Mouse (Mus musculus): ENCODE data around the gene Snx15. TPM values are rescaled to one million over a fixed set of nuclear protein-coding genes. Genes with fewer than 3 reads are reported as not detected.

Snx15 gene
- polyA plus RNA-seq, 1 experiment, result 26.0 TPM

- no peak overlapping the region for H3K27ac ChIP-seq (ENCODE audit: insufficient read depth, low read depth, low read length)
- no peak for TF ChIP-seq CTCF (IDR thresholded peaks at IDR 0.05; ENCODE audit: low read depth, low read length)
- TF ChIP-seq POLR2A (IDR thresholded peaks at IDR 0.05; ENCODE audit: borderline replicate concordance, low read depth, low read length), result no peak
- peaks cover 5% of the 10 kb centered on the region; the same call in 1 of the 2 replicates for H3K4me1 ChIP-seq (ENCODE audit: control insufficient read depth, insufficient read depth, low read length)
- no peak overlapping the region for H3K4me3 ChIP-seq (ENCODE audit: insufficient read depth, low read length)
Measured at GRCm38 (mm10) chr19:6124898-6125297, 3.2 kb downstream of the Snx15 start.

- no peak overlapping the region for H3K4me3 ChIP-seq (ENCODE audit: insufficient read depth, low read length)
- no peak for TF ChIP-seq POLR2A (IDR thresholded peaks at IDR 0.05; ENCODE audit: borderline replicate concordance, low read depth, low read length)
- no peak for TF ChIP-seq CTCF (IDR thresholded peaks at IDR 0.05; ENCODE audit: low read depth, low read length)
- no peak overlapping the region for H3K27ac ChIP-seq (ENCODE audit: insufficient read depth, low read depth, low read length)
- H3K4me1 ChIP-seq (ENCODE audit: control insufficient read depth, insufficient read depth, low read length), result peaks cover 2% of the 10 kb centered on the region; the same call in 1 of the 2 replicates
Measured at GRCm38 (mm10) chr19:6123330-6123729, 4.8 kb downstream of the Snx15 start.

- H3K4me3 ChIP-seq (ENCODE audit: insufficient read depth, low read length), result no peak overlapping the region
- peaks cover 5% of the 10 kb centered on the region for H3K4me1 ChIP-seq (ENCODE audit: control insufficient read depth, insufficient read depth, low read length)
- H3K27ac ChIP-seq (ENCODE audit: insufficient read depth, low read depth, low read length), result no peak overlapping the region
- TF ChIP-seq CTCF (IDR thresholded peaks at IDR 0.05; ENCODE audit: low read depth, low read length), result no peak
- TF ChIP-seq POLR2A (IDR thresholded peaks at IDR 0.05; ENCODE audit: borderline replicate concordance, low read depth, low read length), result no peak
Measured at GRCm38 (mm10) chr19:6121761-6122160, 6.3 kb downstream of the Snx15 start.

GRCm38 (mm10) chr19:6118677-6119185 lies 9.4 kb downstream of the Snx15 start:
- TF ChIP-seq POLR2A (IDR thresholded peaks at IDR 0.05; ENCODE audit: borderline replicate concordance, low read depth, low read length) (no peak), CTCF (IDR thresholded peaks at IDR 0.05; ENCODE audit: low read depth, low read length) (no peak)
- peak overlapping the region; percentile 93 for H3K27ac ChIP-seq (ENCODE audit: insufficient read depth, low read depth, low read length)
- peaks cover 11% of the 10 kb centered on the region for H3K4me1 ChIP-seq (ENCODE audit: control insufficient read depth, insufficient read depth, low read length)
- H3K4me3 ChIP-seq (ENCODE audit: insufficient read depth, low read length), result peak overlapping the region; percentile 97

- no peak for TF ChIP-seq CTCF (IDR thresholded peaks at IDR 0.05; ENCODE audit: low read depth, low read length)
- 0 out of 2 replicates have a peak, but pooled peaks have one; percentile 71 for TF ChIP-seq POLR2A (IDR thresholded peaks at IDR 0.05; ENCODE audit: borderline replicate concordance, low read depth, low read length)
- peak within 1 kb of the TSS; percentile 97 for H3K4me3 ChIP-seq (ENCODE audit: insufficient read depth, low read length)
- H3K27ac ChIP-seq (ENCODE audit: insufficient read depth, low read depth, low read length), result peak within 1 kb of the TSS; percentile 93
- H3K4me1 ChIP-seq (ENCODE audit: control insufficient read depth, insufficient read depth, low read length), result peaks cover 11% of the 10 kb centered on the region
Measured at GRCm38 (mm10) chr19:6117986-6118676, 10.0 kb downstream of the Snx15 start, which contains the start of gene Sac3d1. Gene Sac3d1, minus strand, starts transcription at chr19:6118650.

GRCm38 (mm10) chr19:6117346-6117985 lies 10.6 kb downstream of the Snx15 start:
- no peak for TF ChIP-seq POLR2A (IDR thresholded peaks at IDR 0.05; ENCODE audit: borderline replicate concordance, low read depth, low read length)
- TF ChIP-seq CTCF (IDR thresholded peaks at IDR 0.05; ENCODE audit: low read depth, low read length), result no peak
- Histone ChIP-seq H3K4me3 (ENCODE audit: insufficient read depth, low read length) (peak overlapping the region; percentile 97), H3K4me1 (ENCODE audit: control insufficient read depth, insufficient read depth, low read length) (peaks cover 11% of the 10 kb centered on the region), H3K27ac (ENCODE audit: insufficient read depth, low read depth, low read length) (peak overlapping the region; percentile 93)

GRCm38 (mm10) chr19:6116113-6116850 lies 11.8 kb downstream of the Snx15 start:
- no peak for TF ChIP-seq CTCF (IDR thresholded peaks at IDR 0.05; ENCODE audit: low read depth, low read length)
- TF ChIP-seq POLR2A (IDR thresholded peaks at IDR 0.05; ENCODE audit: borderline replicate concordance, low read depth, low read length), result no peak
- Histone ChIP-seq H3K4me1 (ENCODE audit: control insufficient read depth, insufficient read depth, low read length) (peaks cover 11% of the 10 kb centered on the region), H3K27ac (ENCODE audit: insufficient read depth, low read depth, low read length) (no peak overlapping the region), H3K4me3 (ENCODE audit: insufficient read depth, low read length) (peak overlapping the region; percentile 97; the same call in 1 of the 2 replicates)

- Histone ChIP-seq H3K27ac (ENCODE audit: insufficient read depth, low read depth, low read length) (no peak overlapping the region), H3K4me1 (ENCODE audit: control insufficient read depth, insufficient read depth, low read length) (peaks cover 9% of the 10 kb centered on the region), H3K4me3 (ENCODE audit: insufficient read depth, low read length) (no peak overlapping the region)
- TF ChIP-seq CTCF (IDR thresholded peaks at IDR 0.05; ENCODE audit: low read depth, low read length), result no peak
- no peak for TF ChIP-seq POLR2A (IDR thresholded peaks at IDR 0.05; ENCODE audit: borderline replicate concordance, low read depth, low read length)
Measured at GRCm38 (mm10) chr19:6113116-6113515, 15.0 kb downstream of the Snx15 start.

- H3K27ac ChIP-seq (ENCODE audit: insufficient read depth, low read depth, low read length), result no peak within 1 kb of the TSS
Measured at GRCm38 (mm10) chr19:6105586-6105985, 22.5 kb downstream of the Snx15 start, which contains the start of gene Naaladl1. Gene Naaladl1, plus strand, starts transcription at chr19:6105782.

More at GRCm38 (mm10) chr19:6105586-6105985, 22.5 kb downstream of the Snx15 start, which contains the start of gene Naaladl1:
- Histone ChIP-seq H3K4me3 (ENCODE audit: insufficient read depth, low read length) (no peak within 1 kb of the TSS), H3K4me1 (ENCODE audit: control insufficient read depth, insufficient read depth, low read length) (0 out of 2 replicates have a peak, but pooled peaks cover 3% of the 10 kb centered on the region)
- TF ChIP-seq CTCF (IDR thresholded peaks at IDR 0.05; ENCODE audit: low read depth, low read length), result no peak
- TF ChIP-seq POLR2A (IDR thresholded peaks at IDR 0.05; ENCODE audit: borderline replicate concordance, low read depth, low read length), result no peak
